Mouse (Mus musculus): Measurements from ENCODE around the gene Stim2.

The Stim2 gene

GRCm38 (mm10) chr5:53995316-53995715 lies 3.0 kb upstream of the Stim2 start:
- DNase-seq = peak; percentile 99

GRCm38 (mm10) chr5:53996822-53997221 lies 1.5 kb upstream of the Stim2 start:
- DNase-seq = no peak

GRCm38 (mm10) chr5:53998743-53999460 lies 603 bp downstream of the Stim2 start:
- DNase-seq = peak; percentile 97

- no peak for DNase-seq
Observed at GRCm38 (mm10) chr5:53999461-53999770, 1.1 kb downstream of the Stim2 start.

- no peak for DNase-seq
Observed at GRCm38 (mm10) chr5:53999831-54000230, 1.5 kb downstream of the Stim2 start.

- DNase-seq = no peak
Observed at GRCm38 (mm10) chr5:54001021-54001420, 2.7 kb downstream of the Stim2 start.

GRCm38 (mm10) chr5:54005111-54005864 lies 7.0 kb downstream of the Stim2 start:
- no peak for DNase-seq

GRCm38 (mm10) chr5:54005865-54006225 lies 7.5 kb downstream of the Stim2 start:
- DNase-seq = no peak

GRCm38 (mm10) chr5:54006845-54007244 lies 8.5 kb downstream of the Stim2 start:
- DNase-seq = no peak

- no peak for DNase-seq
Observed at GRCm38 (mm10) chr5:54007617-54008016, 9.3 kb downstream of the Stim2 start.

- no peak for DNase-seq
Observed at GRCm38 (mm10) chr5:54013271-54013670, 15.0 kb downstream of the Stim2 start.

- DNase-seq = no peak
Observed at GRCm38 (mm10) chr5:54017143-54017542, 18.8 kb downstream of the Stim2 start.

GRCm38 (mm10) chr5:54018856-54019255 lies 20.6 kb downstream of the Stim2 start:
- DNase-seq = no peak

GRCm38 (mm10) chr5:54019546-54019945 lies 21.2 kb downstream of the Stim2 start:
- peak; percentile 89 for DNase-seq

GRCm38 (mm10) chr5:54024610-54025009 lies 26.3 kb downstream of the Stim2 start:
- DNase-seq = no peak

GRCm38 (mm10) chr5:54025630-54026029 lies 27.3 kb downstream of the Stim2 start:
- DNase-seq = no peak

GRCm38 (mm10) chr5:54033217-54033616 lies 34.9 kb downstream of the Stim2 start:
- no peak for DNase-seq

GRCm38 (mm10) chr5:54034680-54035079 lies 36.4 kb downstream of the Stim2 start:
- DNase-seq = no peak

- peak; percentile 86 for DNase-seq
Observed at GRCm38 (mm10) chr5:54038615-54039014, 40.3 kb downstream of the Stim2 start.

- DNase-seq = no peak
Observed at GRCm38 (mm10) chr5:54040527-54040926, 42.2 kb downstream of the Stim2 start.

- no peak for DNase-seq
Observed at GRCm38 (mm10) chr5:54042013-54042412, 43.7 kb downstream of the Stim2 start.

GRCm38 (mm10) chr5:54045523-54045922 lies 47.2 kb downstream of the Stim2 start:
- no peak for DNase-seq

GRCm38 (mm10) chr5:54046432-54046831 lies 48.1 kb downstream of the Stim2 start:
- DNase-seq = no peak

- no peak for DNase-seq
Observed at GRCm38 (mm10) chr5:54049145-54049733, 50.9 kb downstream of the Stim2 start.

Data from heart, adult 11 months (tissue).